Mouse (Mus musculus): ENCODE measurements around the gene Nedd9. TPM values are rescaled to one million over a fixed set of nuclear protein-coding genes. Genes with fewer than 3 reads are reported as not detected.
A peak's percentile ranks its signal among the peaks of the same experiment; 100 is the strongest.

Nedd9 gene
- polyA plus RNA-seq, 1 experiment, result 3.0 TPM

- no peak for TF ChIP-seq CTCF (IDR thresholded peaks at IDR 0.05; ENCODE audit: low read depth, low read length)
- no peak for TF ChIP-seq POLR2A (IDR thresholded peaks at IDR 0.05; ENCODE audit: insufficient read depth, low read length)
- TF ChIP-seq EP300 (IDR thresholded peaks at IDR 0.05; ENCODE audit: insufficient read depth, low read depth, low read length), result no peak
- Histone ChIP-seq H3K4me3 (ENCODE audit: low read depth, low read length) (no peak overlapping the region), H3K27me3 (ENCODE audit: control insufficient read depth, insufficient read depth, low read length, poor library complexity, severe bottlenecking) (no peaks in the 10 kb centered on the region), H3K27ac (ENCODE audit: insufficient read depth, low read length) (no peak overlapping the region), H3K9me3 (replicated peaks; ENCODE audit: control insufficient read depth, insufficient read depth, low read length, poor library complexity, severe bottlenecking) (no peaks in the 10 kb centered on the region), H3K9ac (ENCODE audit: low read depth, poor library complexity, severe bottlenecking) (no peak overlapping the region), H3K36me3 (ENCODE audit: control insufficient read depth, insufficient read depth, low read length, poor library complexity, severe bottlenecking) (no peaks in the 10 kb centered on the region), H3K4me1 (ENCODE audit: control insufficient read depth, insufficient read depth, low read length) (no peaks in the 10 kb centered on the region)
These were observed 2.6 kb upstream of the Nedd9 start for GRCm38 (mm10) chr13:41489705-41490275.

GRCm38 (mm10) chr13:41487409-41487743 lies 214 bp upstream of the Nedd9 start:
- H3K9me3 ChIP-seq (replicated peaks; ENCODE audit: control insufficient read depth, insufficient read depth, low read length, poor library complexity, severe bottlenecking), result no peaks in the 10 kb centered on the region
- H3K36me3 ChIP-seq (ENCODE audit: control insufficient read depth, insufficient read depth, low read length, poor library complexity, severe bottlenecking), result no peaks in the 10 kb centered on the region
- no peak for TF ChIP-seq POLR2A (IDR thresholded peaks at IDR 0.05; ENCODE audit: insufficient read depth, low read length)
- no peak for TF ChIP-seq EP300 (IDR thresholded peaks at IDR 0.05; ENCODE audit: insufficient read depth, low read depth, low read length)
- no peak for TF ChIP-seq CTCF (IDR thresholded peaks at IDR 0.05; ENCODE audit: low read depth, low read length)
- no peaks in the 10 kb centered on the region for H3K27me3 ChIP-seq (ENCODE audit: control insufficient read depth, insufficient read depth, low read length, poor library complexity, severe bottlenecking)
- H3K27ac ChIP-seq (ENCODE audit: insufficient read depth, low read length), result no peak overlapping the region
- no peaks in the 10 kb centered on the region for H3K4me1 ChIP-seq (ENCODE audit: control insufficient read depth, insufficient read depth, low read length)
- H3K4me3 ChIP-seq (ENCODE audit: low read depth, low read length), result no peak overlapping the region
- no peak overlapping the region for H3K9ac ChIP-seq (ENCODE audit: low read depth, poor library complexity, severe bottlenecking)

GRCm38 (mm10) chr13:41483966-41484365 lies 3.2 kb downstream of the Nedd9 start:
- Histone ChIP-seq H3K36me3 (ENCODE audit: control insufficient read depth, insufficient read depth, low read length, poor library complexity, severe bottlenecking) (no peaks in the 10 kb centered on the region), H3K9me3 (replicated peaks; ENCODE audit: control insufficient read depth, insufficient read depth, low read length, poor library complexity, severe bottlenecking) (no peaks in the 10 kb centered on the region), H3K27ac (ENCODE audit: insufficient read depth, low read length) (no peak overlapping the region), H3K4me3 (ENCODE audit: low read depth, low read length) (no peak overlapping the region), H3K4me1 (ENCODE audit: control insufficient read depth, insufficient read depth, low read length) (no peaks in the 10 kb centered on the region), H3K9ac (ENCODE audit: low read depth, poor library complexity, severe bottlenecking) (no peak overlapping the region), H3K27me3 (ENCODE audit: control insufficient read depth, insufficient read depth, low read length, poor library complexity, severe bottlenecking) (no peaks in the 10 kb centered on the region)
- TF ChIP-seq EP300 (IDR thresholded peaks at IDR 0.05; ENCODE audit: insufficient read depth, low read depth, low read length) (no peak), POLR2A (IDR thresholded peaks at IDR 0.05; ENCODE audit: insufficient read depth, low read length) (no peak), CTCF (IDR thresholded peaks at IDR 0.05; ENCODE audit: low read depth, low read length) (no peak)

GRCm38 (mm10) chr13:41482408-41483011 lies 4.7 kb downstream of the Nedd9 start:
- Histone ChIP-seq H3K4me3 (ENCODE audit: low read depth, low read length) (no peak overlapping the region), H3K9me3 (replicated peaks; ENCODE audit: control insufficient read depth, insufficient read depth, low read length, poor library complexity, severe bottlenecking) (no peaks in the 10 kb centered on the region), H3K27ac (ENCODE audit: insufficient read depth, low read length) (no peak overlapping the region), H3K36me3 (ENCODE audit: control insufficient read depth, insufficient read depth, low read length, poor library complexity, severe bottlenecking) (no peaks in the 10 kb centered on the region), H3K27me3 (ENCODE audit: control insufficient read depth, insufficient read depth, low read length, poor library complexity, severe bottlenecking) (no peaks in the 10 kb centered on the region), H3K4me1 (ENCODE audit: control insufficient read depth, insufficient read depth, low read length) (no peaks in the 10 kb centered on the region), H3K9ac (ENCODE audit: low read depth, poor library complexity, severe bottlenecking) (no peak overlapping the region)
- TF ChIP-seq POLR2A (IDR thresholded peaks at IDR 0.05; ENCODE audit: insufficient read depth, low read length) (no peak), CTCF (IDR thresholded peaks at IDR 0.05; ENCODE audit: low read depth, low read length) (no peak), EP300 (IDR thresholded peaks at IDR 0.05; ENCODE audit: insufficient read depth, low read depth, low read length) (no peak)

GRCm38 (mm10) chr13:41479737-41480435 lies 7.3 kb downstream of the Nedd9 start:
- peak; percentile 9 for TF ChIP-seq CTCF (IDR thresholded peaks at IDR 0.05; ENCODE audit: low read depth, low read length)
- no peak for TF ChIP-seq POLR2A (IDR thresholded peaks at IDR 0.05; ENCODE audit: insufficient read depth, low read length)
- H3K27ac ChIP-seq (ENCODE audit: insufficient read depth, low read length), result no peak overlapping the region

GRCm38 (mm10) chr13:41476216-41476615 lies 10.9 kb downstream of the Nedd9 start:
- Histone ChIP-seq H3K27ac (ENCODE audit: insufficient read depth, low read length) (no peak overlapping the region), H3K27me3 (ENCODE audit: control insufficient read depth, insufficient read depth, low read length, poor library complexity, severe bottlenecking) (no peaks in the 10 kb centered on the region; the same call in 1 of the 2 replicates), H3K4me3 (ENCODE audit: low read depth, low read length) (no peak overlapping the region), H3K9me3 (replicated peaks; ENCODE audit: control insufficient read depth, insufficient read depth, low read length, poor library complexity, severe bottlenecking) (no peaks in the 10 kb centered on the region), H3K4me1 (ENCODE audit: control insufficient read depth, insufficient read depth, low read length) (no peaks in the 10 kb centered on the region), H3K9ac (ENCODE audit: low read depth, poor library complexity, severe bottlenecking) (no peak overlapping the region), H3K36me3 (ENCODE audit: control insufficient read depth, insufficient read depth, low read length, poor library complexity, severe bottlenecking) (no peaks in the 10 kb centered on the region)
- TF ChIP-seq POLR2A (IDR thresholded peaks at IDR 0.05; ENCODE audit: insufficient read depth, low read length), result no peak
- no peak for TF ChIP-seq CTCF (IDR thresholded peaks at IDR 0.05; ENCODE audit: low read depth, low read length)
- no peak for TF ChIP-seq EP300 (IDR thresholded peaks at IDR 0.05; ENCODE audit: insufficient read depth, low read depth, low read length)

More at GRCm38 (mm10) chr13:41479737-41480435, 7.3 kb downstream of the Nedd9 start:
- no peaks in the 10 kb centered on the region for H3K9me3 ChIP-seq (replicated peaks; ENCODE audit: control insufficient read depth, insufficient read depth, low read length, poor library complexity, severe bottlenecking)
- no peak overlapping the region for H3K4me3 ChIP-seq (ENCODE audit: low read depth, low read length)
- H3K36me3 ChIP-seq (ENCODE audit: control insufficient read depth, insufficient read depth, low read length, poor library complexity, severe bottlenecking), result no peaks in the 10 kb centered on the region
- no peak overlapping the region for H3K9ac ChIP-seq (ENCODE audit: low read depth, poor library complexity, severe bottlenecking)
- H3K4me1 ChIP-seq (ENCODE audit: control insufficient read depth, insufficient read depth, low read length), result no peaks in the 10 kb centered on the region
- no peaks in the 10 kb centered on the region; the same call in 1 of the 2 replicates for H3K27me3 ChIP-seq (ENCODE audit: control insufficient read depth, insufficient read depth, low read length, poor library complexity, severe bottlenecking)

Measured in ES-Bruce4 (cell line).